Comparison of ENCODE assay signal across 7 mouse cellular contexts in genomic region chr7:5057804-5058203, GRCm38 (mm10). TPM values are rescaled to one million over a fixed set of nuclear protein-coding genes. Genes with fewer than 3 reads are reported as not detected.
A peak's percentile ranks its signal among the peaks of the same experiment; 100 is the strongest.
DNase-seq lines count a peak whose midpoint lies in the region; ATAC-seq lines count a peak whose summit lies in the region.

No protein-coding gene starts in this region.

- H3K4me3 ChIP-seq in hindbrain, embryonic 15.5 days: peak overlapping the region; percentile 49
- H3K4me3 ChIP-seq in neural tube, embryonic 12.5 days: peak overlapping the region; percentile 44; the same call in 1 of the 2 replicates

- H3K9ac ChIP-seq in hindbrain, embryonic 15.5 days: peak overlapping the region; percentile 56; the same call in 1 of the 2 replicates
- H3K9ac ChIP-seq in neural tube, embryonic 12.5 days: no peak overlapping the region

- no peaks in the 10 kb centered on the region for H3K36me3 ChIP-seq in hindbrain, embryonic 15.5 days
- no peaks in the 10 kb centered on the region for H3K36me3 ChIP-seq in neural tube, embryonic 12.5 days

- peak overlapping the region; percentile 60 for H3K4me2 ChIP-seq in hindbrain, embryonic 15.5 days
- peak overlapping the region; percentile 68 for H3K4me2 ChIP-seq in neural tube, embryonic 12.5 days (replicated peaks)

- peak; percentile 48 for DNase-seq in layer of hippocampus, adult 9-11 months
- DNase-seq in layer of hippocampus, postnatal 25 days (ENCODE audit: extremely low spot score in 1 of 2, low spot score in 1 of 2): no peak
- DNase-seq in brain, adult 2 months (ENCODE audit: low read depth, low spot score): peak; percentile 61
- no peak for DNase-seq in urinary bladder, postnatal 4 days (ENCODE audit: low spot score in 2 of 2)

- H3K4me1 ChIP-seq in hindbrain, embryonic 15.5 days (replicated peaks): peaks cover 73% of the 10 kb centered on the region
- peaks cover 37% of the 10 kb centered on the region for H3K4me1 ChIP-seq in neural tube, embryonic 12.5 days

- H3K9me3 ChIP-seq in hindbrain, embryonic 15.5 days: no peaks in the 10 kb centered on the region
- no peaks in the 10 kb centered on the region for H3K9me3 ChIP-seq in neural tube, embryonic 12.5 days

- peaks cover 28% of the 10 kb centered on the region for H3K27me3 ChIP-seq in hindbrain, embryonic 15.5 days
- H3K27me3 ChIP-seq in neural tube, embryonic 12.5 days (replicated peaks): peaks cover 61% of the 10 kb centered on the region

- WGBS in hindbrain, embryonic 15.5 days: 31% methylated on average over 11 of the region's 11 CpGs
- 28% methylated on average over 11 of the region's 11 CpGs for WGBS in neural tube, embryonic 12.5 days

- ATAC-seq in hindbrain, embryonic 15.5 days (ENCODE audit: low FRiP score, low read depth): no peak
- no peak for ATAC-seq in neural tube, embryonic 12.5 days (ENCODE audit: low FRiP score, low read depth)
- ATAC-seq in monocyte, adult 5-6 weeks (replicated peaks; ENCODE audit: insufficient number of reproducible peaks, low FRiP score, low TSS enrichment, poor library complexity, severe bottlenecking): no peak

- H3K27ac ChIP-seq in hindbrain, embryonic 15.5 days (replicated peaks): no peak overlapping the region
- H3K27ac ChIP-seq in neural tube, embryonic 12.5 days: no peak overlapping the region

RNA-seq across cellular contexts. Expression of gene U2af2, which starts 4.1 kb away (rescaled TPM):
- 100 to 1,000 TPM; 170 to 180 TPM for total RNA-seq in layer of hippocampus, postnatal 25 days (2021)
- polyA plus RNA-seq in hindbrain, embryonic 15.5 days (2015; fragmentation: Nextera tagmentation; extraction: Ambion mirVana): 99.8 and 101 TPM in 2 replicates
- 147 and 163 TPM in 2 replicates for polyA plus RNA-seq in neural tube, embryonic 12.5 days (2016; fragmentation: Nextera tagmentation; extraction: Ambion mirVana)
- total RNA-seq in monocyte, adult 5-6 weeks (2017): 119 to 185 TPM (median 151 TPM) in 3 replicates

RNA-seq across cellular contexts. Expression of gene Zfp580, which starts 6.5 kb away (rescaled TPM):
- total RNA-seq in layer of hippocampus, postnatal 25 days (2021): 10 to 100 TPM; 43.1 to 44.0 TPM
- polyA plus RNA-seq in hindbrain, embryonic 15.5 days (2015; fragmentation: Nextera tagmentation; extraction: Ambion mirVana): 90.6 and 113 TPM in 2 replicates
- polyA plus RNA-seq in neural tube, embryonic 12.5 days (2016; fragmentation: Nextera tagmentation; extraction: Ambion mirVana): 53.5 and 56.0 TPM in 2 replicates
- not detected in 3 replicates for total RNA-seq in monocyte, adult 5-6 weeks (2017)

RNA-seq across cellular contexts. Expression of gene Zfp784, which starts 19.6 kb away (rescaled TPM):
- total RNA-seq in layer of hippocampus, postnatal 25 days (2021): 1 to 10 TPM; 5.1 to 6.5 TPM
- 7.8 and 9.3 TPM in 2 replicates for polyA plus RNA-seq in hindbrain, embryonic 15.5 days (2015; fragmentation: Nextera tagmentation; extraction: Ambion mirVana)
- polyA plus RNA-seq in neural tube, embryonic 12.5 days (2016; fragmentation: Nextera tagmentation; extraction: Ambion mirVana): 4.2 and 5.9 TPM in 2 replicates
- total RNA-seq in monocyte, adult 5-6 weeks (2017): 3.0 to 3.8 TPM (median 3.1 TPM) in 3 replicates

RNA-seq across cellular contexts. Expression of gene Epn1, which starts 22.2 kb away (rescaled TPM):
- 100 to 1,000 TPM; 520 to 560 TPM for total RNA-seq in layer of hippocampus, postnatal 25 days (2021)
- polyA plus RNA-seq in hindbrain, embryonic 15.5 days (2015; fragmentation: Nextera tagmentation; extraction: Ambion mirVana): 105 and 118 TPM in 2 replicates
- polyA plus RNA-seq in neural tube, embryonic 12.5 days (2016; fragmentation: Nextera tagmentation; extraction: Ambion mirVana): 73.4 and 80.5 TPM in 2 replicates
- total RNA-seq in monocyte, adult 5-6 weeks (2017): 65.8 to 88.9 TPM (median 80.5 TPM) in 3 replicates

RNA-seq across cellular contexts. Expression of gene 4632433K11Rik, which starts 23.9 kb away (rescaled TPM):
- total RNA-seq in layer of hippocampus, postnatal 25 days (2021): not detected
- polyA plus RNA-seq in hindbrain, embryonic 15.5 days (2015; fragmentation: Nextera tagmentation; extraction: Ambion mirVana): not detected in 2 replicates
- polyA plus RNA-seq in neural tube, embryonic 12.5 days (2016; fragmentation: Nextera tagmentation; extraction: Ambion mirVana): not detected in 2 replicates
- total RNA-seq in monocyte, adult 5-6 weeks (2017): 1.4 to 1.5 TPM in 2 of 3 replicates, not detected in the other

Comparison
In these comparisons a context has a peak if more than half of its experiments do, and no peak if none do; other contexts are left out.
1. DNase-seq: peak in layer of hippocampus, adult 9-11 months (single experiment) and brain, adult 2 months (single experiment); none in layer of hippocampus, postnatal 25 days (0 of 2) and urinary bladder, postnatal 4 days (0 of 2).
2. RNA of gene Zfp580, which starts 6.5 kb away (total RNA-seq): 43.1 to 44.0 TPM in layer of hippocampus, postnatal 25 days; not detected in monocyte, adult 5-6 weeks; every median in the first group is over 10 times any median in the second.